Mouse (Mus musculus): Measurements from ENCODE around the gene Bmper. TPM values are rescaled to one million over a fixed set of nuclear protein-coding genes. Genes with fewer than 3 reads are reported as not detected.

Gene Bmper
- total and polyA plus RNA-seq, 2 experiments, result 0.23 to 1.2 TPM

DNA sequence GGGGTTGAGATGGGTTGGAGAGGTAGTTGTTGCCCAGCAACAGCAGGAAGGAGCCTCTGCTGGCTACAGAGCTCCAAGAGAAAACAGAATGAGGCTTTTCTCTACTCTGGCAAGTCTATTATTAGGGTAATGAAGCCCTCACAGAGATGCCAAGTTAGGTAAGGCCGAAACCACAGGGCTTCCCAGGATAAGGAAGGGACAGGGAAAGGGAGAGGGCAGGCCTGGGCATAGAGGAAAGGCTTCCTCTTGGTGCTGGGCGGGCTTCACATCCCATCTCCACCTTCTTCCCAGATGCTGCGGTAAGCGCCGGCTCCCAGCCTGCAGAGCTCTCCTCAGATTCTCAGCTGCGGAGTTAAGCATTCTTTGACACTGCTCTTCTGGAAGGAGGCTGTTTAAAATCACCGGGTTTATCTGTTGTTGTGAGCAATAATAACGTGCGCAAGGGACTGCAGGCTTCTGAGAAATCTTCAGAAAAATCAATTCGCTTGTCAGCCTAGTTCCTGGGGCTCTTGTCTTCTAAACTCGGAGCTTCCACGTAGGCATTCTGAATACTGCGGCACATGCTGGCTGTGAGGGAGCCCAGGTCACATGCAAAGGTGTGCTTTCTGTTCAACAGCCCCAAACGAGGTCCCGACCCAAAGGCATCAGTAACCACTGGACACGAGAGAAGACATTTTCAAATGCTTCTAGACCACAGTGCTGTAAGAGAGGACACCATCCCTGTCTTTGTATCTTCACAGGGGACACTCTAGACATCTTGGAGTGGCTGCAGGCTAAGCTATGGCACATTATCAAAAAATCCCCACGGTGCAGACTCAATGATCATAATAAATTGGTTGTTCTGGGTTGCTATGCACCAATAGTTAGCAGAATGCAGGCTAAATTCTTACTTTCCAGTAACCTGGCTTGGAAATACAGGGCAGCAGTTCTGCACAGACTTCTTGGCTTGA is 18.3 kb upstream of the Bmper start:
- H3K36me3 ChIP-seq (ENCODE audit: control insufficient read depth, insufficient read depth, low read length), result no peaks in the 10 kb centered on the region
- no peaks in the 10 kb centered on the region; the same call in 1 of the 2 replicates for H3K4me1 ChIP-seq (ENCODE audit: control insufficient read depth, insufficient read depth, low read length)
- no peak overlapping the region for H3K27ac ChIP-seq (replicated peaks; ENCODE audit: insufficient read depth, low read depth, low read length)
- no peak overlapping the region for H3K9ac ChIP-seq (ENCODE audit: low read depth, low read length)
- TF ChIP-seq POLR2A (IDR thresholded peaks at IDR 0.05; ENCODE audit: extremely low read depth, insufficient read depth, low read length), result no peak
- no peak for TF ChIP-seq CTCF (IDR thresholded peaks at IDR 0.05; ENCODE audit: low read depth, low read length)
- no peak overlapping the region for H3K4me3 ChIP-seq (ENCODE audit: insufficient read depth, low read depth, low read length)
- H3K79me2 ChIP-seq (ENCODE audit: control insufficient read depth, insufficient read depth, low read length), result no peaks in the 10 kb centered on the region
- no peak for DNase-seq (ENCODE audit: extremely low read depth, low read depth, low spot score)
- 27% methylated on average over 17 of the region's 17 CpGs for WGBS
- no peaks in the 10 kb centered on the region for H3K27me3 ChIP-seq (ENCODE audit: control insufficient read depth, insufficient read depth, low read length)

GRCm38 (mm10) chr9:23205304-23205703 is 17.6 kb upstream of the Bmper start:
- no peaks in the 10 kb centered on the region for H3K27me3 ChIP-seq (ENCODE audit: control insufficient read depth, insufficient read depth, low read length)
- H3K4me1 ChIP-seq (ENCODE audit: control insufficient read depth, insufficient read depth, low read length), result no peaks in the 10 kb centered on the region; the same call in 1 of the 2 replicates
- no peak overlapping the region for H3K27ac ChIP-seq (replicated peaks; ENCODE audit: insufficient read depth, low read depth, low read length)
- no peak overlapping the region for H3K4me3 ChIP-seq (ENCODE audit: insufficient read depth, low read depth, low read length)
- no peak overlapping the region for H3K9ac ChIP-seq (ENCODE audit: low read depth, low read length)
- 52% methylated on average over 3 of the region's 3 CpGs for WGBS
- H3K36me3 ChIP-seq (ENCODE audit: control insufficient read depth, insufficient read depth, low read length), result no peaks in the 10 kb centered on the region
- TF ChIP-seq POLR2A (IDR thresholded peaks at IDR 0.05; ENCODE audit: extremely low read depth, insufficient read depth, low read length) (no peak), CTCF (IDR thresholded peaks at IDR 0.05; ENCODE audit: low read depth, low read length) (no peak)
- H3K79me2 ChIP-seq (ENCODE audit: control insufficient read depth, insufficient read depth, low read length), result no peaks in the 10 kb centered on the region
- DNase-seq (ENCODE audit: extremely low read depth, low read depth, low spot score), result no peak

- TF ChIP-seq POLR2A (IDR thresholded peaks at IDR 0.05; ENCODE audit: extremely low read depth, insufficient read depth, low read length) (no peak), CTCF (IDR thresholded peaks at IDR 0.05; ENCODE audit: low read depth, low read length) (no peak)
These were observed 17.1 kb upstream of the Bmper start for GRCm38 (mm10) chr9:23205757-23206156.

GRCm38 (mm10) chr9:23206181-23206580 is 16.7 kb upstream of the Bmper start:
- Histone ChIP-seq H3K9ac (ENCODE audit: low read depth, low read length) (no peak overlapping the region), H3K4me3 (ENCODE audit: insufficient read depth, low read depth, low read length) (no peak overlapping the region), H3K36me3 (ENCODE audit: control insufficient read depth, insufficient read depth, low read length) (no peaks in the 10 kb centered on the region), H3K27me3 (ENCODE audit: control insufficient read depth, insufficient read depth, low read length) (no peaks in the 10 kb centered on the region), H3K27ac (replicated peaks; ENCODE audit: insufficient read depth, low read depth, low read length) (no peak overlapping the region), H3K4me1 (ENCODE audit: control insufficient read depth, insufficient read depth, low read length) (no peaks in the 10 kb centered on the region; the same call in 1 of the 2 replicates), H3K79me2 (ENCODE audit: control insufficient read depth, insufficient read depth, low read length) (no peaks in the 10 kb centered on the region)
- WGBS, result 79% methylated on average over 5 of the region's 5 CpGs
- DNase-seq (ENCODE audit: extremely low read depth, low read depth, low spot score), result peak; percentile 73
- TF ChIP-seq CTCF (IDR thresholded peaks at IDR 0.05; ENCODE audit: low read depth, low read length) (no peak), POLR2A (IDR thresholded peaks at IDR 0.05; ENCODE audit: extremely low read depth, insufficient read depth, low read length) (no peak)

More at GRCm38 (mm10) chr9:23205757-23206156, 17.1 kb upstream of the Bmper start:
- H3K79me2 ChIP-seq (ENCODE audit: control insufficient read depth, insufficient read depth, low read length), result no peaks in the 10 kb centered on the region
- H3K4me3 ChIP-seq (ENCODE audit: insufficient read depth, low read depth, low read length), result no peak overlapping the region
- H3K9ac ChIP-seq (ENCODE audit: low read depth, low read length), result no peak overlapping the region
- DNase-seq (ENCODE audit: extremely low read depth, low read depth, low spot score), result no peak
- H3K36me3 ChIP-seq (ENCODE audit: control insufficient read depth, insufficient read depth, low read length), result no peaks in the 10 kb centered on the region
- H3K27ac ChIP-seq (replicated peaks; ENCODE audit: insufficient read depth, low read depth, low read length), result no peak overlapping the region
- no peaks in the 10 kb centered on the region; the same call in 1 of the 2 replicates for H3K4me1 ChIP-seq (ENCODE audit: control insufficient read depth, insufficient read depth, low read length)
- WGBS, result 83% methylated on average over 3 of the region's 3 CpGs
- H3K27me3 ChIP-seq (ENCODE audit: control insufficient read depth, insufficient read depth, low read length), result no peaks in the 10 kb centered on the region

- no peaks in the 10 kb centered on the region for H3K36me3 ChIP-seq (ENCODE audit: control insufficient read depth, insufficient read depth, low read length)
- H3K9ac ChIP-seq (ENCODE audit: low read depth, low read length), result no peak overlapping the region
- 12% methylated on average over 11 of the region's 11 CpGs for WGBS
- no peaks in the 10 kb centered on the region for H3K79me2 ChIP-seq (ENCODE audit: control insufficient read depth, insufficient read depth, low read length)
- H3K4me3 ChIP-seq (ENCODE audit: insufficient read depth, low read depth, low read length), result no peak overlapping the region
- H3K27ac ChIP-seq (replicated peaks; ENCODE audit: insufficient read depth, low read depth, low read length), result no peak overlapping the region
- peak; percentile 24 for DNase-seq (ENCODE audit: extremely low read depth, low read depth, low spot score)
- no peaks in the 10 kb centered on the region for H3K4me1 ChIP-seq (ENCODE audit: control insufficient read depth, insufficient read depth, low read length)
- no peaks in the 10 kb centered on the region for H3K27me3 ChIP-seq (ENCODE audit: control insufficient read depth, insufficient read depth, low read length)
- peak; percentile 96 for TF ChIP-seq CTCF (IDR thresholded peaks at IDR 0.05; ENCODE audit: low read depth, low read length)
- TF ChIP-seq POLR2A (IDR thresholded peaks at IDR 0.05; ENCODE audit: extremely low read depth, insufficient read depth, low read length), result no peak
These were observed 10.6 kb upstream of the Bmper start for GRCm38 (mm10) chr9:23212303-23212702.

GRCm38 (mm10) chr9:23219754-23220153 is 3.1 kb upstream of the Bmper start:
- Histone ChIP-seq H3K27ac (replicated peaks; ENCODE audit: insufficient read depth, low read depth, low read length) (no peak overlapping the region), H3K36me3 (ENCODE audit: control insufficient read depth, insufficient read depth, low read length) (no peaks in the 10 kb centered on the region), H3K79me2 (ENCODE audit: control insufficient read depth, insufficient read depth, low read length) (no peaks in the 10 kb centered on the region), H3K27me3 (ENCODE audit: control insufficient read depth, insufficient read depth, low read length) (no peaks in the 10 kb centered on the region; the same call in 1 of the 2 replicates), H3K9ac (ENCODE audit: low read depth, low read length) (no peak overlapping the region), H3K4me1 (ENCODE audit: control insufficient read depth, insufficient read depth, low read length) (peaks cover 1% of the 10 kb centered on the region; the same call in 1 of the 2 replicates), H3K4me3 (ENCODE audit: insufficient read depth, low read depth, low read length) (no peak overlapping the region)
- 75% methylated on average over 3 of the region's 3 CpGs for WGBS
- TF ChIP-seq POLR2A (IDR thresholded peaks at IDR 0.05; ENCODE audit: extremely low read depth, insufficient read depth, low read length) (no peak), CTCF (IDR thresholded peaks at IDR 0.05; ENCODE audit: low read depth, low read length) (peak; percentile 48)
- no peak for DNase-seq (ENCODE audit: extremely low read depth, low read depth, low spot score)

Measured in liver, adult 2 months (tissue).